Mouse (Mus musculus) regulatory T cell (primary cell): ENCODE data around the gene Pigu.

Source experiments
- in situ Hi-C: fragments of 300-600 bp; cut with MboI, MseI; formaldehyde crosslinking; loops from one replicate; pipeline ENCODE4 v1.15.1; 2025; ENCODE audit warnings: high pct_unique_total_duplicates

The Pigu gene

DNA sequence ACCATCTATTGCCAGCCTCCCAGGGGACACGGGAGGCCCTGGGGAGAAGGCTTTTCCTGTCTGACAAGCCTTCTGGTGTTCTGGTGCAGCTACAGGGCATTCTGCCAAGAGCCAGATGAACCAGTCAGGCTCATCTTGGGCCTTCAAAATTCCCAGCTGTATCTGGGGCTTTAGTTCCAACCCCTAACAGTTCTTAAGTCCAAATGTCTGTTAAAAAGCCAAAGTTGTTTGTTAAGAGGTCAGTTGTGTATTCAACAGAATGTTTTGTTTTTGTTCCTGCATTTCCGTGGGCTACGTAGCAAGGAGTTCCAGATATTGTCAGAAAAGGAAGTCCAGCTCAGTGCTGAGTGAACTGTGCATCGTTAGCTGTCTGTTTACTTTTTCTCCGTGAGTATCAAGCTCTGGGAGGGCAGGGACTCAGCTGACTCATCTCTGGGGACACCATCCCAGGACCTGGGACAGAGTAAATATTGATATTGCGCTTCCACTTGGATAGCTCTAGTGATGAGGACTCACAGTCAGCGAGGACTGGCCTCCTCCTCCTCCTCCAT is 12.2 kb upstream of the Pigu start:
- in situ Hi-C loops: no loop called here

- in situ Hi-C loops: no loop called here
Measured at GRCm38 (mm10) chr2:155367635-155368284, 10.5 kb upstream of the Pigu start.

- in situ Hi-C loops: no loop called here
Measured at GRCm38 (mm10) chr2:155357686-155358399, 613 bp upstream of the Pigu start.

GRCm38 (mm10) chr2:155354402-155354801 is 2.8 kb downstream of the Pigu start:
- in situ Hi-C loops: no loop called here

- in situ Hi-C loops: loop anchor here (25.0 kb wide), 1 partner anchor 1816 kb away; no protein-coding TSS in a partner anchor
Measured at GRCm38 (mm10) chr2:155346670-155347069, 10.6 kb downstream of the Pigu start.

DNA sequence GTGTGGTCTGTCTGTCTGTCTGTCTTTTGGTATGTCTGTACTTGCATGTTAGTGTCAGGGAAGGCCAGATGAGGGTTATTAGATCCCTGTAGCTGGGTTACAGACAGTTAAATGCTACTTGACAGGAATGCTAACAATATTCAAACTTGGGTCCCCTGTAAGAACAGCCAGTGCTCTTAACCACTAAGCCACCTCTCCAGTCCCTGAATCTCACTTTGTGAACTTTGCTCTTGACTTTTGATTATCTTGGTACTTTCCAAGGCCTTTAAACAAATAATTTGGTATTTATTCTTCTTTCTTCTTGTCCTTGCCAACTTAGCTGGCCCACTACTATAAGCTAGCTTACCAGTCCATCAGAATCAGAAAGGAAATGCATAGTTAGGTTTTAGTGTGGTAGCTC is 17.1 kb downstream of the Pigu start:
- in situ Hi-C loops: loop anchor here (25.0 kb wide), 1 partner anchor 1822 kb away; no protein-coding TSS in a partner anchor

GRCm38 (mm10) chr2:155336254-155336653 is 21.0 kb downstream of the Pigu start:
- in situ Hi-C loops: loop anchor here (25.0 kb wide), 1 partner anchor 1826 kb away; no protein-coding TSS in a partner anchor

DNA sequence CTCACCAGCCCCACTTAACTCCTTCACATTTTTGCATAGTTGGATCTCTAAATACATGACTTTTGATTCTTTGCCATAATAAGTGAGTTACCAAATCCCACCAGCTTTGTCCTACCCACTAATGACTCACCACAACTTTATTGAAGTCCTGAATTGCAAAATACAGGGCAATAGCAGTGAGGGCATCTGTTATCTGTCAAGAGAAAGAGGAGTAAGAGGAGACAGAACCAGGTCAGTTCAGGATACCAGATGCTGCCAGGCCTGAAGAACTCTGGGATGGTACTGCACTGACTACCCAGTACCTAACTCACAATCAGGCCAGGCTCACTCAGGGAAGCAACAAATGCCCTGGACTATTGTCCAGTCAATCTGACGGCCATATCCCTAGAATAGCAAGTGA is 22.0 kb downstream of the Pigu start:
- in situ Hi-C loops: loop anchor here (25.0 kb wide), 1 partner anchor 1827 kb away; no protein-coding TSS in a partner anchor

DNA sequence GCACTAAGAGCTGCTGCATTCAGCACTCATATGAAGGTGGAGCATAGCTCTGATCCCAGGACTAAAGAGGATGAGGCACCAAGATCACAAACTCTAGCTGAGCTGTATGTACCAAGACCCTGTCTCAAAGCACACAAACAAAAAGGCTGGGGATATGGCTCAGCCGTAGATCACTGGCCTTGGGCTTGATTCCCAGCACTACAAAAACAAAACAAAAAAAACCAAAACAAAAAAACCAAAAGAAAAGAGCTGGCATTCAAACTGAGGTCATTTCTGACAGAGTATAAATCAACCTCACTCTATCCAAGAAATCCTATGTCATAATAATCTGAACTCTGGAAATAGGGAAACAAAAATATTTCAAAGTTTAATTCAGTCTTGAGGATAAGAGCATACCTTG is 23.8 kb downstream of the Pigu start:
- in situ Hi-C loops: loop anchor here (25.0 kb wide), 1 partner anchor 1829 kb away; no protein-coding TSS in a partner anchor

DNA sequence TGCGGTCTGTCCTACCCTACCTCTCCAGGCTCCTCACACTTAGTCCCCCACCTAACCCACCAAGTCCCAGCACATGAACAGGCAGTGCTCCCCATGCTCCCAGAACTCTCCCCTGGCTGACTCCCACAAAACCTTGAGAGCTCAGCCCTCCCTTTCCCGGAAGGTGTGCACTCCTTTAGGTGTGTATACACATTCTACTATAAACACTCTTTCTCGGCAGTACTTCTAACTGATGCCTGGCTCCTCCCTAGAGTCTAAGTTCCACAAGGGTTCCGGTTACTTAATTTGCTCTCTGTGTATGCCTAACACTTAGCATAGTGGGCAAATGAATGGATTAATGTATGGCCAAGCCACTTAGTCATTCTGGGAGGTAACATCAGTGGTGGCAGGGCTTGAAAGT is 25.9 kb downstream of the Pigu start:
- in situ Hi-C loops: loop anchor here (25.0 kb wide), 1 partner anchor 1831 kb away; no protein-coding TSS in a partner anchor

DNA sequence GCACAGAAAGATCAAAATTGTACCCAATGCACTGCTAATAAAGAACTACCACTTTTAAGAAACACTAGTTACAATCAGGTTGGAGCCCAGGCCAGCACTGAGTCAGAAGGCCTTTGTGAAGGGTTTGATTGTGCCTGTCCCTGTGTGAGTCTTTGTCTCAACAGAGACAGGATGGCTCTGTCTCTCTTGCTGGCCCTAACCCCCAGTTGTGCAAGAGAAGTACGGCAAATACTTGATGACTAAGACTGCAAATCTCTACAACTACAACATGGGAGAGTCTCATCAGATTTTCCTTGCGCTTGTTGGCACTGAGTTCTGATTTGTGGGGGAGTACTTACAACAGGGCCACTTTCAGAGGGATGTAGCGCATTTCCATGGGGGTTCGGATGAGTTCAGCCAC is 26.4 kb downstream of the Pigu start:
- in situ Hi-C loops: loop anchor here (25.0 kb wide), 1 partner anchor 1831 kb away; no protein-coding TSS in a partner anchor

GRCm38 (mm10) chr2:155329707-155330106 is 27.5 kb downstream of the Pigu start:
- in situ Hi-C loops: loop anchor here (25.0 kb wide), 1 partner anchor 1833 kb away; no protein-coding TSS in a partner anchor

- in situ Hi-C loops: loop anchor here (25.0 kb wide), 1 partner anchor 1833 kb away; no protein-coding TSS in a partner anchor
Measured at GRCm38 (mm10) chr2:155328906-155329305, 28.3 kb downstream of the Pigu start.

GRCm38 (mm10) chr2:155327906-155328305 is 29.3 kb downstream of the Pigu start:
- in situ Hi-C loops: loop anchor here (25.0 kb wide), 1 partner anchor 1834 kb away; no protein-coding TSS in a partner anchor

DNA sequence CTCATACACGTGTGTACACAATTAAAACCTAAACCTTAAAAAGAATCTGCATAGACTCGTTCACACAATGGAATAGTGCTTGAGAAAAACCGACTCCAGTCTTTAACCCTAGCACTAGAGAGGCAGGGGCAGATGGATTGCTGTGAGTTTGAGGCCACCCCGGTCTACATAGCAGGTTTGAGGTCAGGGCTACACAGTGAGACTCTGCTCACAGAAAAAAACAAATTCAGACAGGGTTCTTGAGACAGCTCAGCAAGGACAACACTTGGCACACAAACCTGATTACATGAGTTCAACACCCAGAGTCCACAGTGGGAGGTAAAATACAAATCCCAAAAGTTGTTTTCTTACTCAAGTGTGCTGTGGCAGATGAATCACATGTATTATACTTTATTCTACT is 31.2 kb downstream of the Pigu start:
- in situ Hi-C loops: loop anchor here (25.0 kb wide), 1 partner anchor 1836 kb away; no protein-coding TSS in a partner anchor

- in situ Hi-C loops: no loop called here
Measured at GRCm38 (mm10) chr2:155320596-155320995, 36.6 kb downstream of the Pigu start.

- in situ Hi-C loops: no loop called here
Measured at GRCm38 (mm10) chr2:155318618-155319017, 38.6 kb downstream of the Pigu start.

DNA sequence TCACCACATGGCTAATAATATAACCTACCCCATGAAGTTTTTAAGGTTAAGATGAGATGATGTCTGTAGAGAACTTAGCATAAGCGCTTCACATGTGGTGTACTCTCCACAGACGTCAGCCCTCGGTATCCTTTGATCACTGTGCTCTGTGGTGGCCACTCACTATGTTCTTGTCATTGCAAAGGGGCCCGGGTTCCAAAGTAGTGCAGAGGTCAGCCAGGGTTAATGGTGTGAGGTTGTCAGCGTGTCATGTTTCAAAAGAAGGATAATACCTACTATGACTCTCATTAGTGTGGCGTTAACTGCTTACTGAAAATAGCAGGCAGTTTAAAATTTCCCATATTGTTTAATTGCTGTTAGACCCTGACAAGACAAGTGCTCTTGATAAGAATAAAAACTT is 43.6 kb downstream of the Pigu start:
- in situ Hi-C loops: no loop called here

DNA sequence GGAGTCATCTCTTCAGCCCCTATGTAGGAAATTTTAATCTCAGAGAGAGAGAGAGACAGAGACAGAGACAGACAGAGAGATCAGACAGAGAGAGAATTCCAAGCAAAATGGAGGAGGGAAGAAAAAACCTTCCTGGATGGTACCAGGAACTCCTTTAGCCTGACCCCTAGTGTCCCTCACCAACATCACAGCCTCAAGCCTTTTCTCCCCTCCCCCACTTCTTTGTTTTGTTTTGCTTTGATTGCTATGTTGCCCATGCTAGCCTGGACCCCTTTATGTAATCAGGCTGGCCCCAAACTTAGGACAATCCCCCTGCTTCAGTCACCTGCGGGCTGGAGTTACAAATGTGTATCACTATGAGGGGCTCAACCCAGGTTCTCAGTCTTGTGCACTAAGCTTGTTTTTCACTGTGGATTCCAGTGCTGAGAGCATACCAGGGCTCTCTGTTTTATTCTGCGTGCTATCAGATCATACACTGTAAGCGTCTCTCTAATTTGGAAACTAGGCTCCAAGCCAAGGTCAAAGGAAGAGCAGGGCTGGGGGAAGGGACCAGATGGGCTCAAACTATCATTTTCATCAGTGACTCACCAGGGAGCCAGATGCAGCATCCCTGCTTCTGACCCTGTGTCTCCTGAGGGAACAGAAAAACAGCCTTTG is 48.2 kb downstream of the Pigu start:
- in situ Hi-C loops: no loop called here

DNA sequence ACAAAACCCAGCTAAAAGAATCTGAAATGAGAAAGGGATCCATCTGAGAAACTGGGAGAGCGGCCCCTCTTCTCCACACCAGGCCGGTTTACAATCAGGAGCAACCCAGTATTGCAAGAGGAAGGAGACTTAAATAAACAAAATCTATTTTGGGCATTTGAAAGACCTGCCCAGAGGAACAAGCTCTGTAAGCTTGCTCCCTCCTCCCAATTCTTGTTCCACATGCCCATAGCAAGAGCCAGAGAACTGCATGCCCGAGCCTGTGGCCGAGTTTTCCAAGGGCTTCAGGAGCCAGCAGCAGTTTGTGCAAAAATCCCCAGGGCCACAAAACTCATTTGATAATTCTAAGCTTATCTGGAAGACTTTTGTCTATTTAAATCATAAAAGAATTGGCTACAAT is 57.7 kb downstream of the Pigu start:
- in situ Hi-C loops: no loop called here

- in situ Hi-C loops: no loop called here
Measured at GRCm38 (mm10) chr2:155295453-155295852, 61.8 kb downstream of the Pigu start.

DNA sequence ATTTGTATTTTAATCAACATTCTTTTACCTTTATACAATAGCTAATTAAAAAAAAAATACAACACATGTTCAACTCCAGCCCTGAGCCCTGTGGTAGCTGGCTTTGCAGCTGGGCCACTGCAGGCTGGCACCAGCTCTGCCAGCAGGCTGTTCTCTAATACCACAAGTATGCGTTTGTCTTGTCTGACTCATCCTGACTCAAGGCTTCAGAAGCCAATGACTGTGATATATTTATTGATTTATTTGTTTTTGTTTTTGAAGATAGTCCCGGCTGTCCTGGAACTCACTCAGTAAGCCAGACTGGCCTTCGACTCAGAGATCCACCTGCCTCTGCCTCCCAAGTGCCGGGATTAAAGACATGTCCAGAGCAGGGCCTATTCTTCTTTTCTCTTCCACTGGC is 63.3 kb downstream of the Pigu start:
- in situ Hi-C loops: no loop called here
